Mouse (Mus musculus) central nervous system, embryonic 14 days (tissue): ENCODE measurements around the gene Olfr843. TPM values are rescaled to one million over a fixed set of nuclear protein-coding genes. Genes with fewer than 3 reads are reported as not detected.

Experiments used
- polyA plus RNA-seq: library from polyadenylated mRNA; depleted of rRNA; stranded (reverse); fragments of >200 nt; gene quantifications from 2 replicates; pipeline ENCODE4 v1.2.3, GENCODE M21; 2012; rRNA removed

Gene Olfr843
- polyA plus RNA-seq: not detected in 2 replicates

GRCm38 (mm10) chr9:19251887-19252286 is at the start of gene Olfr843:
Gene Olfr843, minus strand, starts transcription at chr9:19251987.

Other genes with a start within 250 kb of the Olfr843 start
- not detected in 2 replicates for gene Olfr835, start 219.3 kb downstream of the Olfr843 start, polyA plus RNA-seq
- not detected in 2 replicates for gene Olfr836, start 131.6 kb downstream of the Olfr843 start, polyA plus RNA-seq
- not detected in 2 replicates for gene Olfr837, start 115.7 kb downstream of the Olfr843 start, polyA plus RNA-seq
- not detected in 2 replicates for gene Olfr839-ps1, start 74.7 kb downstream of the Olfr843 start, polyA plus RNA-seq
- gene Olfr844, start 64.4 kb upstream of the Olfr843 start, polyA plus RNA-seq: not detected in 2 replicates
- gene Olfr845, start 84.5 kb upstream of the Olfr843 start, polyA plus RNA-seq: not detected in 2 replicates
- gene Olfr846, start 112.0 kb upstream of the Olfr843 start, polyA plus RNA-seq: not detected in 2 replicates
- not detected in 2 replicates for gene Olfr847, start 126.7 kb upstream of the Olfr843 start, polyA plus RNA-seq
- not detected in 2 replicates for gene Olfr849, start 188.3 kb upstream of the Olfr843 start, polyA plus RNA-seq
- not detected in 2 replicates for gene Olfr850, start 226.3 kb upstream of the Olfr843 start, polyA plus RNA-seq
- not detected in 2 replicates for gene Olfr851, start 241.3 kb upstream of the Olfr843 start, polyA plus RNA-seq